Mouse (Mus musculus) embryonic facial prominence, embryonic 15.5 days (tissue): ENCODE data around the gene Spin1. TPM values are rescaled to one million over a fixed set of nuclear protein-coding genes. Genes with fewer than 3 reads are reported as not detected.
"Not testable (repeated sequence)": the region's sequence is repeated elsewhere in the genome, so short reads cannot be mapped to it uniquely, and the experiment has no call there.

Experiments
- ATAC-seq: fragments of 200-750 bp; cut with Nextera tagmentation; 2 replicates; pipeline ENCODE4 v1.8.0; 2017; ENCODE audit warnings: low read depth, moderate TSS enrichment; ENCODE audit not compliant: insufficient number of reproducible peaks, low FRiP score, low TSS enrichment
- H3K27ac ChIP-seq: fragments of 300-500 bp; sonication (generic); replicated peaks from 2 replicates; pipeline ENCODE4 v1.5.1; 2015; ENCODE audit warnings: mild to moderate bottlenecking, inconsistent platforms
- H3K27me3 ChIP-seq: fragments of 300-500 bp; sonication (generic); 2 replicates; pipeline ENCODE4 v1.6.1; 2015; ENCODE audit warnings: inconsistent platforms
- H3K36me3 ChIP-seq: fragments of 300-500 bp; sonication (generic); 2 replicates; pipeline ENCODE4 v1.6.1; 2015; ENCODE audit warnings: mild to moderate bottlenecking, inconsistent platforms
- H3K4me1 ChIP-seq: fragments of 300-500 bp; sonication (generic); 2 replicates; pipeline ENCODE4 v1.6.1; 2015; ENCODE audit warnings: inconsistent platforms
- H3K4me2 ChIP-seq: fragments of 300-500 bp; sonication (generic); replicated peaks from 2 replicates; pipeline ENCODE4 v1.6.1; 2015; ENCODE audit warnings: mild to moderate bottlenecking, inconsistent platforms
- H3K4me3 ChIP-seq: fragments of 300-500 bp; sonication (generic); replicated peaks from 2 replicates; pipeline ENCODE4 v1.5.1; 2015; ENCODE audit warnings: mild to moderate bottlenecking, inconsistent platforms
- H3K9ac ChIP-seq: fragments of 300-500 bp; sonication (generic); 2 replicates; pipeline ENCODE4 v1.6.1; 2015; ENCODE audit warnings: inconsistent platforms
- H3K9me3 ChIP-seq: fragments of 300-500 bp; sonication (generic); replicated peaks from 2 replicates; pipeline ENCODE4 v1.6.1; 2016; ENCODE audit warnings: inconsistent platforms
- WGBS: fragments of 180-500 bp; shearing (Covaris S2); methylation state at CpG from one replicate; pipeline ENCODE4 v1.1.7; 2015; 5-methylcytosine and 5-hydroxymethylcytosine counted together
- polyA plus RNA-seq: library from polyadenylated mRNA; unstranded; fragments of >200 nt; fragmentation: Nextera tagmentation; extraction: Ambion mirVana; gene quantifications from 2 replicates; pipeline ENCODE4 v1.2.1, GENCODE M21; 2015

The Spin1 gene
- polyA plus RNA-seq, 1 experiment from 2014 or later: 87.6 TPM

GRCm38 (mm10) chr13:51076191-51076590, 24.5 kb upstream of the Spin1 start:
- H3K27me3 ChIP-seq, H3K9me3 ChIP-seq, H3K4me3 ChIP-seq, H3K9ac ChIP-seq, H3K4me1 ChIP-seq, H3K4me2 ChIP-seq, ATAC-seq, H3K27ac ChIP-seq, H3K36me3 ChIP-seq: not testable (repeated sequence)
- 95% methylated on average over 14 of the region's 14 CpGs for WGBS

- H3K27ac ChIP-seq, H3K9me3 ChIP-seq, H3K4me2 ChIP-seq, ATAC-seq, H3K4me1 ChIP-seq, H3K9ac ChIP-seq, H3K36me3 ChIP-seq, H3K27me3 ChIP-seq, H3K4me3 ChIP-seq: not testable (repeated sequence)
- WGBS: 69% methylated on average over 1 of the region's 1 CpGs
Measured at GRCm38 (mm10) chr13:51078586-51078985, 22.1 kb upstream of the Spin1 start.

- no peak for ATAC-seq
- 74% methylated on average over 2 of the region's 2 CpGs for WGBS
Measured at GRCm38 (mm10) chr13:51080801-51081200, 19.9 kb upstream of the Spin1 start.

GRCm38 (mm10) chr13:51084241-51084640, 16.4 kb upstream of the Spin1 start:
- no peaks in the 10 kb centered on the region for H3K27me3 ChIP-seq
- 0 out of 2 replicates have a peak, but pooled peaks cover 1% of the 10 kb centered on the region for H3K4me1 ChIP-seq
- no peak for ATAC-seq
- H3K4me2 ChIP-seq: no peak overlapping the region
- no peaks in the 10 kb centered on the region for H3K9me3 ChIP-seq
- H3K4me3 ChIP-seq: no peak overlapping the region
- H3K9ac ChIP-seq: no peak overlapping the region
- H3K36me3 ChIP-seq: no peaks in the 10 kb centered on the region
- no peak overlapping the region for H3K27ac ChIP-seq

More at GRCm38 (mm10) chr13:51080801-51081200, 19.9 kb upstream of the Spin1 start:
- H3K4me3 ChIP-seq: no peak overlapping the region
- H3K9me3 ChIP-seq: no peaks in the 10 kb centered on the region
- no peaks in the 10 kb centered on the region for H3K27me3 ChIP-seq
- H3K9ac ChIP-seq: no peak overlapping the region
- no peak overlapping the region for H3K4me2 ChIP-seq
- H3K36me3 ChIP-seq: no peaks in the 10 kb centered on the region
- H3K27ac ChIP-seq: no peak overlapping the region
- H3K4me1 ChIP-seq: no peaks in the 10 kb centered on the region

- ATAC-seq: no peak
- Histone ChIP-seq H3K4me3 (no peak overlapping the region), H3K27me3 (no peaks in the 10 kb centered on the region), H3K9ac (no peak overlapping the region), H3K9me3 (no peaks in the 10 kb centered on the region), H3K4me1 (0 out of 2 replicates have a peak, but pooled peaks cover 4% of the 10 kb centered on the region), H3K4me2 (no peak overlapping the region), H3K27ac (no peak overlapping the region), H3K36me3 (no peaks in the 10 kb centered on the region)
- WGBS: 90% methylated on average over 11 of the region's 11 CpGs
Measured at GRCm38 (mm10) chr13:51085941-51086340, 14.7 kb upstream of the Spin1 start.

GRCm38 (mm10) chr13:51087253-51087652, 13.4 kb upstream of the Spin1 start:
- Histone ChIP-seq H3K4me3 (no peak overlapping the region), H3K27me3 (no peaks in the 10 kb centered on the region), H3K4me1 (0 out of 2 replicates have a peak, but pooled peaks cover 4% of the 10 kb centered on the region), H3K4me2 (no peak overlapping the region), H3K9me3 (no peaks in the 10 kb centered on the region), H3K9ac (no peak overlapping the region), H3K36me3 (no peaks in the 10 kb centered on the region), H3K27ac (no peak overlapping the region)
- no peak for ATAC-seq
- WGBS: 92% methylated on average over 4 of the region's 4 CpGs

- Histone ChIP-seq H3K27me3 (no peaks in the 10 kb centered on the region), H3K9ac (no peak overlapping the region), H3K4me3 (no peak overlapping the region), H3K9me3 (no peaks in the 10 kb centered on the region), H3K36me3 (no peaks in the 10 kb centered on the region), H3K4me2 (no peak overlapping the region), H3K27ac (no peak overlapping the region), H3K4me1 (0 out of 2 replicates have a peak, but pooled peaks cover 4% of the 10 kb centered on the region)
- WGBS: 63% methylated on average over 4 of the region's 4 CpGs
- no peak for ATAC-seq
Measured at GRCm38 (mm10) chr13:51088207-51088606, 12.5 kb upstream of the Spin1 start.

- ATAC-seq: no peak
- H3K9me3 ChIP-seq: no peaks in the 10 kb centered on the region
- no peak overlapping the region for H3K9ac ChIP-seq
- H3K4me1 ChIP-seq: 0 out of 2 replicates have a peak, but pooled peaks cover 4% of the 10 kb centered on the region
- WGBS: 58% methylated on average over 4 of the region's 4 CpGs
- no peaks in the 10 kb centered on the region for H3K36me3 ChIP-seq
- H3K4me2 ChIP-seq: no peak overlapping the region
- no peaks in the 10 kb centered on the region for H3K27me3 ChIP-seq
- H3K4me3 ChIP-seq: no peak overlapping the region
- no peak overlapping the region for H3K27ac ChIP-seq
Measured at GRCm38 (mm10) chr13:51089058-51089457, 11.6 kb upstream of the Spin1 start.

- H3K4me1 ChIP-seq: 0 out of 2 replicates have a peak, but pooled peaks cover 4% of the 10 kb centered on the region
- H3K9me3 ChIP-seq: no peaks in the 10 kb centered on the region
- H3K4me3 ChIP-seq: no peak overlapping the region
- H3K4me2 ChIP-seq: no peak overlapping the region
- peak; percentile 88 for ATAC-seq
- no peaks in the 10 kb centered on the region for H3K36me3 ChIP-seq
- 0 out of 2 replicates have a peak overlapping the region, but pooled peaks have one; percentile 34 for H3K27ac ChIP-seq
- no peaks in the 10 kb centered on the region for H3K27me3 ChIP-seq
- WGBS: 44% methylated on average over 5 of the region's 5 CpGs
- H3K9ac ChIP-seq: no peak overlapping the region
Measured at GRCm38 (mm10) chr13:51090105-51090661, 10.5 kb upstream of the Spin1 start.

GRCm38 (mm10) chr13:51093430-51093829, 7.2 kb upstream of the Spin1 start:
- H3K4me3 ChIP-seq: no peak overlapping the region
- H3K4me1 ChIP-seq: peaks cover 5% of the 10 kb centered on the region; the same call in 1 of the 2 replicates
- H3K4me2 ChIP-seq: no peak overlapping the region
- no peak for ATAC-seq
- no peaks in the 10 kb centered on the region for H3K9me3 ChIP-seq
- 79% methylated on average over 5 of the region's 5 CpGs for WGBS
- no peak overlapping the region for H3K27ac ChIP-seq
- H3K36me3 ChIP-seq: no peaks in the 10 kb centered on the region
- no peaks in the 10 kb centered on the region for H3K27me3 ChIP-seq
- H3K9ac ChIP-seq: no peak overlapping the region

GRCm38 (mm10) chr13:51094323-51095195, 6.1 kb upstream of the Spin1 start:
- no peak overlapping the region for H3K4me3 ChIP-seq
- no peak for ATAC-seq
- no peak overlapping the region for H3K9ac ChIP-seq
- WGBS: 67% methylated on average over 16 of the region's 16 CpGs
- H3K27me3 ChIP-seq: no peaks in the 10 kb centered on the region
- H3K36me3 ChIP-seq: no peaks in the 10 kb centered on the region
- peaks cover 9% of the 10 kb centered on the region; the same call in 1 of the 2 replicates for H3K4me1 ChIP-seq
- H3K27ac ChIP-seq: no peak overlapping the region
- no peaks in the 10 kb centered on the region for H3K9me3 ChIP-seq
- H3K4me2 ChIP-seq: no peak overlapping the region
